Mouse (Mus musculus): ENCODE results near the gene Nos3. TPM values are rescaled to one million over a fixed set of nuclear protein-coding genes. Genes with fewer than 3 reads are reported as not detected.

The Nos3 gene
- polyA plus RNA-seq, 1 experiment from 2014 or later, result 7.5 TPM

- Histone ChIP-seq H3K4me2 (peak overlapping the region; percentile 83), H3K9ac (peak overlapping the region; percentile 78), H3K4me1 (peaks cover 57% of the 10 kb centered on the region), H3K36me3 (peaks cover 26% of the 10 kb centered on the region), H3K27me3 (no peaks in the 10 kb centered on the region), H3K4me3 (peak overlapping the region; percentile 65), H3K27ac (peak overlapping the region; percentile 94), H3K9me3 (no peaks in the 10 kb centered on the region)
- under 1% methylated on average over 10 of the region's 10 CpGs for WGBS
- no peak for ATAC-seq (ENCODE audit: insufficient number of reproducible peaks, low FRiP score, low TSS enrichment, low read depth)
Measured at GRCm38 (mm10) chr5:24426037-24426432, 61.4 kb downstream of the Nos3 start.

GRCm38 (mm10) chr5:24426556-24427284 is 62.1 kb downstream of the Nos3 start:
- Histone ChIP-seq H3K4me3 (peak overlapping the region; percentile 65), H3K36me3 (peaks cover 30% of the 10 kb centered on the region), H3K9ac (peak overlapping the region; percentile 78), H3K27ac (peak overlapping the region; percentile 94; the same call in 1 of the 2 replicates), H3K27me3 (no peaks in the 10 kb centered on the region), H3K9me3 (no peaks in the 10 kb centered on the region), H3K4me2 (peak overlapping the region; percentile 83), H3K4me1 (peaks cover 57% of the 10 kb centered on the region)
- no peak for ATAC-seq (ENCODE audit: insufficient number of reproducible peaks, low FRiP score, low TSS enrichment, low read depth)
- WGBS, result 14% methylated on average over 9 of the region's 9 CpGs

DNA sequence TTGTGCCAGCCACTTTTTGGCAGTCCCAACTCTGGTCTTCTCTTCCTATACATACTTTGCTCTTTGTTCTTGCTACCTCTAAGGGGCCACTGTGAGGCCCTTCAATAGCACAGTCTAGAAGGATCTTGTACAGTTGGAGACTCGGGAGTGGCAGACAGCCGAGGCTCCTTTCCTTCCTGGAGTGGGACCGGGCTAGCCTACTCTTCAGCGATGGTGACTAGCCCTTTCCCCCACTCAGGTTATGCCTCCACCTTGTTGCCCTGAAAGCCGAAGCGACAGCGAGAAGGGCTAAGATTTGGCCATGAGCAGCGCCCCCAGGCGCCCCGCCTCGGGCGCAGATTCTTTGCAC is 62.6 kb downstream of the Nos3 start:
- no peak for ATAC-seq (ENCODE audit: insufficient number of reproducible peaks, low FRiP score, low TSS enrichment, low read depth)
- Histone ChIP-seq H3K27me3 (no peaks in the 10 kb centered on the region), H3K4me2 (peak overlapping the region; percentile 83), H3K27ac (peak overlapping the region; percentile 23; the same call in 1 of the 2 replicates), H3K9ac (no peak overlapping the region), H3K9me3 (no peaks in the 10 kb centered on the region), H3K36me3 (peaks cover 35% of the 10 kb centered on the region), H3K4me3 (peak overlapping the region; percentile 65; the same call in 1 of the 2 replicates), H3K4me1 (peaks cover 55% of the 10 kb centered on the region)
- 21% methylated on average over 12 of the region's 12 CpGs for WGBS

DNA sequence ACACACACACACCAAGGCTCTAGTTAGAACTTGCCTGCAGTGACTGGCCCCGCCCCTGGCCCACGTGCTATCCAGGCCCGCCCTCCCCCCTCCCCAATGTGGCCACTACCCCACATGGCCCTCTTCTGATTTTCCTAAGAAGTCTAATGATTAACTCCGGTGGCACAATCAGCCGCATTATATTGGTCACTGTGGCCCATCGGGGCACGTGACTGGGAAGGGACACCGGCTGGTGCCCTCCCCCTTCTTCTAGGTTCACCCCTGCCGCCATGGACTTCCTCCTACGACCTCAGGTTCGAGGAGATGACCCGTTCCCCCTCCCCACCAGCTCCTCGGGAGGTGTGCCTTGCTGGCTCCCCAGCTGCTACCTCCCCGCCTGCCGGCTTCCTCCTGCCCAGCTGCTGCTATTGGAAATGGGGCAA is 63.4 kb downstream of the Nos3 start:
- Histone ChIP-seq H3K27me3 (no peaks in the 10 kb centered on the region), H3K9ac (no peak overlapping the region), H3K36me3 (peaks cover 43% of the 10 kb centered on the region), H3K4me1 (peaks cover 47% of the 10 kb centered on the region), H3K9me3 (no peaks in the 10 kb centered on the region), H3K27ac (no peak overlapping the region), H3K4me3 (no peak overlapping the region), H3K4me2 (peak overlapping the region; percentile 1; the same call in 1 of the 2 replicates)
- no peak for ATAC-seq (ENCODE audit: insufficient number of reproducible peaks, low FRiP score, low TSS enrichment, low read depth)
- 10% methylated on average over 15 of the region's 15 CpGs for WGBS

- Histone ChIP-seq H3K9ac (no peak overlapping the region), H3K4me2 (0 out of 2 replicates have a peak overlapping the region, but pooled peaks have one; percentile 1), H3K27ac (no peak overlapping the region), H3K27me3 (no peaks in the 10 kb centered on the region), H3K9me3 (no peaks in the 10 kb centered on the region), H3K36me3 (peaks cover 49% of the 10 kb centered on the region), H3K4me3 (no peak overlapping the region), H3K4me1 (peaks cover 46% of the 10 kb centered on the region)
- no peak for ATAC-seq (ENCODE audit: insufficient number of reproducible peaks, low FRiP score, low TSS enrichment, low read depth)
- WGBS, result 18% methylated on average over 9 of the region's 9 CpGs
Measured at GRCm38 (mm10) chr5:24428596-24428995, 64.0 kb downstream of the Nos3 start.

- WGBS, result 86% methylated on average over 8 of the region's 8 CpGs
- Histone ChIP-seq H3K27me3 (no peaks in the 10 kb centered on the region), H3K27ac (no peak overlapping the region), H3K9ac (no peak overlapping the region), H3K4me3 (no peak overlapping the region), H3K36me3 (peaks cover 98% of the 10 kb centered on the region), H3K9me3 (no peaks in the 10 kb centered on the region), H3K4me1 (peaks cover 1% of the 10 kb centered on the region; the same call in 1 of the 2 replicates), H3K4me2 (no peak overlapping the region)
- ATAC-seq (ENCODE audit: insufficient number of reproducible peaks, low FRiP score, low TSS enrichment, low read depth), result no peak
Measured at GRCm38 (mm10) chr5:24433993-24434392, 69.4 kb downstream of the Nos3 start.

Other genes with a start within 250 kb of the Nos3 start
- 11.5 and 12.5 TPM in 2 replicates for gene Nupl2, start 199.8 kb upstream of the Nos3 start, polyA plus RNA-seq (2015; fragmentation: Nextera tagmentation; extraction: Ambion mirVana)
- 3.5 and 4.9 TPM in 2 replicates for gene Kcnh2, start 13.2 kb upstream of the Nos3 start, polyA plus RNA-seq (2015; fragmentation: Nextera tagmentation; extraction: Ambion mirVana)
- 2.0 and 2.8 TPM in 2 replicates for gene Atg9b, start 27.3 kb downstream of the Nos3 start, polyA plus RNA-seq (2015; fragmentation: Nextera tagmentation; extraction: Ambion mirVana)
- 38.9 and 46.5 TPM in 2 replicates for gene Abcb8, start 28.9 kb downstream of the Nos3 start, polyA plus RNA-seq (2015; fragmentation: Nextera tagmentation; extraction: Ambion mirVana)
- gene Asic3, start 48.6 kb downstream of the Nos3 start, polyA plus RNA-seq (2015; fragmentation: Nextera tagmentation; extraction: Ambion mirVana), result 0.24 and 0.73 TPM in 2 replicates
- gene Cdk5, start 58.7 kb downstream of the Nos3 start, polyA plus RNA-seq (2015; fragmentation: Nextera tagmentation; extraction: Ambion mirVana), result 48.6 and 54.9 TPM in 2 replicates
- gene Slc4a2, start 59.0 kb downstream of the Nos3 start, polyA plus RNA-seq (2015; fragmentation: Nextera tagmentation; extraction: Ambion mirVana), result 36.7 and 40.0 TPM in 2 replicates
- 108 and 130 TPM in 2 replicates for gene Fastk, start 80.5 kb downstream of the Nos3 start, polyA plus RNA-seq (2015; fragmentation: Nextera tagmentation; extraction: Ambion mirVana)
- 21.3 and 23.9 TPM in 2 replicates for gene Tmub1, start 83.0 kb downstream of the Nos3 start, polyA plus RNA-seq (2015; fragmentation: Nextera tagmentation; extraction: Ambion mirVana)
- gene Agap3, start 87.4 kb downstream of the Nos3 start, polyA plus RNA-seq (2015; fragmentation: Nextera tagmentation; extraction: Ambion mirVana), result 32.4 and 34.1 TPM in 2 replicates
- gene Gbx1, start 162.4 kb downstream of the Nos3 start, polyA plus RNA-seq (2015; fragmentation: Nextera tagmentation; extraction: Ambion mirVana), result 0.06 and 0.10 TPM in 2 replicates
- 0.99 and 1.8 TPM in 2 replicates for gene Asb10, start 176.2 kb downstream of the Nos3 start, polyA plus RNA-seq (2015; fragmentation: Nextera tagmentation; extraction: Ambion mirVana)
- gene 4931409K22Rik, start 192.0 kb downstream of the Nos3 start, polyA plus RNA-seq (2015; fragmentation: Nextera tagmentation; extraction: Ambion mirVana), result 0.14 and 0.26 TPM in 2 replicates
- gene Abcf2, start 212.7 kb downstream of the Nos3 start, polyA plus RNA-seq (2015; fragmentation: Nextera tagmentation; extraction: Ambion mirVana), result 97.2 and 98.2 TPM in 2 replicates
- 37.7 and 39.5 TPM in 2 replicates for gene Chpf2, start 221.9 kb downstream of the Nos3 start, polyA plus RNA-seq (2015; fragmentation: Nextera tagmentation; extraction: Ambion mirVana)

All from limb, embryonic 15.5 days (tissue).